Mouse (Mus musculus): ENCODE data around the gene Slc8a2. TPM values are rescaled to one million over a fixed set of nuclear protein-coding genes. Genes with fewer than 3 reads are reported as not detected.

Gene Slc8a2
- polyA plus RNA-seq, 1 experiment from 2014 or later: 0.36 TPM

- Histone ChIP-seq H3K9ac (ENCODE audit: low read length) (no peak overlapping the region), H3K4me2 (ENCODE audit: low read depth, low read length, severe bottlenecking) (no peak overlapping the region), H3K27me3 (ENCODE audit: control insufficient read depth, insufficient read depth, low read length) (0 out of 2 replicates have a peak, but pooled peaks cover 2% of the 10 kb centered on the region), H3K27ac (ENCODE audit: low read depth, low read length) (no peak overlapping the region), H3K36me3 (ENCODE audit: control insufficient read depth, insufficient read depth, low read length) (no peaks in the 10 kb centered on the region), H3K4me1 (replicated peaks; ENCODE audit: control insufficient read depth, insufficient read depth, low read length) (peaks cover 1% of the 10 kb centered on the region; the same call in 1 of the 2 replicates), H3K9me3 (ENCODE audit: control insufficient read depth, low read length) (no peaks in the 10 kb centered on the region), H3K4me3 (ENCODE audit: low read depth, low read length) (no peak overlapping the region)
- ATAC-seq (replicated peaks; ENCODE audit: low FRiP score) (no peak), DNase-seq (ENCODE audit: low spot score) (no peak)
- 62% methylated on average over 5 of the region's 5 CpGs for WGBS
These were observed 19.6 kb downstream of the Slc8a2 start for GRCm38 (mm10) chr7:16149241-16149640.

GRCm38 (mm10) chr7:16150191-16151145 is 20.8 kb downstream of the Slc8a2 start:
- no peak overlapping the region for H3K4me3 ChIP-seq (ENCODE audit: low read depth, low read length)
- 80% methylated on average over 9 of the region's 9 CpGs for WGBS
- H3K4me1 ChIP-seq (replicated peaks; ENCODE audit: control insufficient read depth, insufficient read depth, low read length): peaks cover 1% of the 10 kb centered on the region; the same call in 1 of the 2 replicates
- H3K36me3 ChIP-seq (ENCODE audit: control insufficient read depth, insufficient read depth, low read length): no peaks in the 10 kb centered on the region
- 0 out of 2 replicates have a peak, but pooled peaks cover 2% of the 10 kb centered on the region for H3K27me3 ChIP-seq (ENCODE audit: control insufficient read depth, insufficient read depth, low read length)
- no peak for ATAC-seq (replicated peaks; ENCODE audit: low FRiP score)
- no peak for DNase-seq (ENCODE audit: low spot score)
- no peaks in the 10 kb centered on the region for H3K9me3 ChIP-seq (ENCODE audit: control insufficient read depth, low read length)
- no peak overlapping the region for H3K27ac ChIP-seq (ENCODE audit: low read depth, low read length)
- H3K4me2 ChIP-seq (ENCODE audit: low read depth, low read length, severe bottlenecking): no peak overlapping the region
- H3K9ac ChIP-seq (ENCODE audit: low read length): no peak overlapping the region

DNA sequence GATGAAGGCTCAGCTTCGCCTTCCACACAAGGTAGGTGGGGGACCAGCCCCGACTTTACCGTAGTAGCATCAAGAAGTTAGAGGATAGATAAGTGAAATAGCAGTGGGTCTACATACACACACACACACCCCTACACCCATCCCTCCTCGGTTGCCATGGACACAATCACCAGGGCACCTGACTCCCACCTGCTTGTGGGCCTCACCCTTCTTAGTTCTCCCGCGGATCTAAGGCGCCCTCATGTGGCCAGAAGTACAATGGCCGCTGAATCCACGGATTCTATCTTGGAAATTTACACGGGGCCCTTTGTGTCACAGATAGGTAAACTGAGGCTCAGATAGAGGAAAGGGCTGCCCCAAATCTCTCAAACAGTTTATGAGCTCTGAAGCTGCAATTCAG is 23.9 kb downstream of the Slc8a2 start:
- 21% methylated on average over 10 of the region's 10 CpGs for WGBS
- no peak overlapping the region for H3K4me2 ChIP-seq (ENCODE audit: low read depth, low read length, severe bottlenecking)
- H3K9ac ChIP-seq (ENCODE audit: low read length): no peak overlapping the region
- peaks cover 5% of the 10 kb centered on the region for H3K27me3 ChIP-seq (ENCODE audit: control insufficient read depth, insufficient read depth, low read length)
- peak; percentile 89 for ATAC-seq (replicated peaks; ENCODE audit: low FRiP score)
- H3K27ac ChIP-seq (ENCODE audit: low read depth, low read length): no peak overlapping the region
- H3K4me3 ChIP-seq (ENCODE audit: low read depth, low read length): no peak overlapping the region
- H3K36me3 ChIP-seq (ENCODE audit: control insufficient read depth, insufficient read depth, low read length): no peaks in the 10 kb centered on the region
- DNase-seq (ENCODE audit: low spot score): peak; percentile 81
- H3K4me1 ChIP-seq (replicated peaks; ENCODE audit: control insufficient read depth, insufficient read depth, low read length): no peaks in the 10 kb centered on the region
- H3K9me3 ChIP-seq (ENCODE audit: control insufficient read depth, low read length): no peaks in the 10 kb centered on the region

GRCm38 (mm10) chr7:16155132-16155872 is 25.7 kb downstream of the Slc8a2 start:
- Histone ChIP-seq H3K4me1 (replicated peaks; ENCODE audit: control insufficient read depth, insufficient read depth, low read length) (no peaks in the 10 kb centered on the region), H3K9me3 (ENCODE audit: control insufficient read depth, low read length) (no peaks in the 10 kb centered on the region), H3K4me2 (ENCODE audit: low read depth, low read length, severe bottlenecking) (no peak overlapping the region), H3K27me3 (ENCODE audit: control insufficient read depth, insufficient read depth, low read length) (peaks cover 14% of the 10 kb centered on the region), H3K4me3 (ENCODE audit: low read depth, low read length) (no peak overlapping the region), H3K9ac (ENCODE audit: low read length) (no peak overlapping the region), H3K36me3 (ENCODE audit: control insufficient read depth, insufficient read depth, low read length) (no peaks in the 10 kb centered on the region), H3K27ac (ENCODE audit: low read depth, low read length) (no peak overlapping the region)
- ATAC-seq (replicated peaks; ENCODE audit: low FRiP score): no peak
- 76% methylated on average over 9 of the region's 9 CpGs for WGBS
- no peak for DNase-seq (ENCODE audit: low spot score)

DNA sequence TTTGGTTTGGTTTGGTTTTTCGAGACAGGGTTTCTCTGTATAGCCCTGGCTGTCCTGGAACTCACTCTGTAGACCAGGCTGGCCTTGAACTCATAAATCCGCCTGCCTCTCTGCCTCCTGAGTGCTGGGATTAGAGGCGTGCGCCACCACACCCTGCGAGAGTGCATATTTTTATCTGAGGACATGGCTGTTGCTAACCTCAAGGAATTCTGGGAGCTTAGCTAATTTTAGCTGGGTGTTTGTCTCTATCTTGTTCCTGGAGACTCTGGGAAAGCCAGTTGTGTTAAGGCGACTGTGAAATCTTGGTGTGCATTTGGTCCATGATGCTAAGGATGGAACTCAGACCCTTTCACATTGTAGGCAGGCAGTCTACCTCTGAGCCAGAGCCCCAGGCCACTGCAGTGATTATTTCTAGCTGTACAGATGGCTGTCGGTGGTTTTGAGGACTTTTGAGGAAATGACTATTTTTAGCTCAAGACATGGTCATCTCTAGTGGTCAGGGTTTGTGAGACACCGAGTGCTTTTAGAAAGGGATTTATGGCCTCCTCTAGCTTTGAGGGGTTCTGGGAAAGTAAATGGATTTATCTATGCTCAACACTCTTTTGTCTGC is 26.6 kb downstream of the Slc8a2 start:
- 81% methylated on average over 8 of the region's 8 CpGs for WGBS
- no peaks in the 10 kb centered on the region for H3K4me1 ChIP-seq (replicated peaks; ENCODE audit: control insufficient read depth, insufficient read depth, low read length)

GRCm38 (mm10) chr7:16158735-16159134 is 29.1 kb downstream of the Slc8a2 start:
- Histone ChIP-seq H3K27me3 (ENCODE audit: control insufficient read depth, insufficient read depth, low read length) (peaks cover 14% of the 10 kb centered on the region), H3K9me3 (ENCODE audit: control insufficient read depth, low read length) (no peaks in the 10 kb centered on the region), H3K4me3 (ENCODE audit: low read depth, low read length) (0 out of 2 replicates have a peak overlapping the region, but pooled peaks have one; percentile 11), H3K4me1 (replicated peaks; ENCODE audit: control insufficient read depth, insufficient read depth, low read length) (no peaks in the 10 kb centered on the region), H3K9ac (ENCODE audit: low read length) (peak overlapping the region; percentile 20), H3K4me2 (ENCODE audit: low read depth, low read length, severe bottlenecking) (peak overlapping the region; percentile 26; the same call in 1 of the 2 replicates), H3K27ac (ENCODE audit: low read depth, low read length) (no peak overlapping the region), H3K36me3 (ENCODE audit: control insufficient read depth, insufficient read depth, low read length) (no peaks in the 10 kb centered on the region)
- ATAC-seq (replicated peaks; ENCODE audit: low FRiP score) (no peak), DNase-seq (ENCODE audit: low spot score) (no peak)
- WGBS: 6% methylated on average over 39 of the region's 39 CpGs

More for the DNA sequence above, 26.6 kb downstream of the Slc8a2 start:
- ATAC-seq (replicated peaks; ENCODE audit: low FRiP score) (no peak), DNase-seq (ENCODE audit: low spot score) (no peak)
- Histone ChIP-seq H3K9ac (ENCODE audit: low read length) (no peak overlapping the region), H3K9me3 (ENCODE audit: control insufficient read depth, low read length) (no peaks in the 10 kb centered on the region), H3K27ac (ENCODE audit: low read depth, low read length) (no peak overlapping the region), H3K27me3 (ENCODE audit: control insufficient read depth, insufficient read depth, low read length) (peaks cover 14% of the 10 kb centered on the region), H3K36me3 (ENCODE audit: control insufficient read depth, insufficient read depth, low read length) (no peaks in the 10 kb centered on the region), H3K4me3 (ENCODE audit: low read depth, low read length) (no peak overlapping the region), H3K4me2 (ENCODE audit: low read depth, low read length, severe bottlenecking) (no peak overlapping the region)

DNA sequence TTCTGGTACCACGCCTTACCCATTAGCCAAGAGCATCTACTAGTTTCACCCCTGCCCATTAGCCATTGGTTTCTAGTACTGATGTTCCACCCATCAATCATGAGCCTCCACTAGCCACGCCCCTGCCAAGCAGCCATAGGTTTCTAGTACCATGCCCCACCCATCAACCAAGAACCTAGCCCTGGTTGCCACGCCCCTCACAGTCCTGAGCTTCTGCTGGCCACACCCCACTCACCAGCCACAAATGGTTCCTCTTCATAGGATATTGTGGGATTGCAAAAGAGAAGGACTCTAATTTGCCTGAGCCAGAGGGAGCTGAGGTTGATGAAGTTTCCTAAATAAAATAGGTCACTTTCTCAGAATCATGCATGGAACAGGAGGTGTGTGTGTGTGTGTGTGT is 31.1 kb downstream of the Slc8a2 start:
- DNase-seq (ENCODE audit: low spot score) (no peak), ATAC-seq (replicated peaks; ENCODE audit: low FRiP score) (no peak)
- Histone ChIP-seq H3K4me2 (ENCODE audit: low read depth, low read length, severe bottlenecking) (no peak overlapping the region), H3K9me3 (ENCODE audit: control insufficient read depth, low read length) (no peaks in the 10 kb centered on the region), H3K4me3 (ENCODE audit: low read depth, low read length) (no peak overlapping the region), H3K27me3 (ENCODE audit: control insufficient read depth, insufficient read depth, low read length) (peaks cover 14% of the 10 kb centered on the region), H3K4me1 (replicated peaks; ENCODE audit: control insufficient read depth, insufficient read depth, low read length) (no peaks in the 10 kb centered on the region), H3K36me3 (ENCODE audit: control insufficient read depth, insufficient read depth, low read length) (no peaks in the 10 kb centered on the region), H3K9ac (ENCODE audit: low read length) (no peak overlapping the region), H3K27ac (ENCODE audit: low read depth, low read length) (no peak overlapping the region)
- 70% methylated on average over 3 of the region's 3 CpGs for WGBS

DNA sequence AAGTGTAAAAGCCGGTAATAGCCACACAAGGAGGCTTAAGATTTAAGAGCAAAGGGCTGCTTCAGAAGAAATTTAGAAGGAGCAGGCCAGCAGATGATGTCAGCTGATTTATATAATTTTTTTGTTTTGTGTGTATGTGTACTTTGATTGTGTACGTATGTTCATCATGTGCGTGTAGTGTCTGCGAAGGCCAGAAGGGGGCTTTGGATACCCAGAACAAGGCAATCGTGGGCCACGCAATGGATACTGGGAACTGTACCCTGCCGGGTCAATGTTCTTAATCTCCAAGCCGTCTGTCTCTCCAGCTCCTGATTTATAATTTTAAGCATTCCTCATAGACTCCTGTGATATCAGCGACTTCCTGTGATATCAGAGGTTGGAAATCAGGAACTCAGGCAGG is 31.7 kb downstream of the Slc8a2 start:
- Histone ChIP-seq H3K9me3 (ENCODE audit: control insufficient read depth, low read length) (no peaks in the 10 kb centered on the region), H3K4me1 (replicated peaks; ENCODE audit: control insufficient read depth, insufficient read depth, low read length) (no peaks in the 10 kb centered on the region), H3K36me3 (ENCODE audit: control insufficient read depth, insufficient read depth, low read length) (no peaks in the 10 kb centered on the region), H3K27me3 (ENCODE audit: control insufficient read depth, insufficient read depth, low read length) (peaks cover 14% of the 10 kb centered on the region), H3K4me2 (ENCODE audit: low read depth, low read length, severe bottlenecking) (no peak overlapping the region), H3K4me3 (ENCODE audit: low read depth, low read length) (no peak overlapping the region), H3K9ac (ENCODE audit: low read length) (no peak overlapping the region), H3K27ac (ENCODE audit: low read depth, low read length) (no peak overlapping the region)
- 91% methylated on average over 9 of the region's 9 CpGs for WGBS
- DNase-seq (ENCODE audit: low spot score) (no peak), ATAC-seq (replicated peaks; ENCODE audit: low FRiP score) (no peak)
